Mouse (Mus musculus) ES-E14 (cell line): ENCODE measurements around the gene Drc7. TPM values are rescaled to one million over a fixed set of nuclear protein-coding genes. Genes with fewer than 3 reads are reported as not detected.

Experiments used
- DNase-seq: peaks from one replicate; pipeline ENCODE4 v3.0.0-alpha.2; 2013; ENCODE audit warnings: low read depth, low spot score
- H3K27ac ChIP-seq: 2 replicates; pipeline ENCODE4 v1.5.1; 2012; ENCODE audit warnings: low read depth, mild to moderate bottlenecking, low read length, moderate library complexity, mixed read lengths; ENCODE audit not compliant: poor library complexity, insufficient read depth, severe bottlenecking
- H3K36me3 ChIP-seq: 2 replicates; pipeline ENCODE4 v1.6.1; 2012; ENCODE audit warnings: mild to moderate bottlenecking, low read length, moderate library complexity, mixed read lengths; ENCODE audit not compliant: control insufficient read depth, poor library complexity, insufficient read depth, severe bottlenecking
- H3K4me1 ChIP-seq, 2 experiments: fragments of 150-350 bp in 1 of 2; sonication (generic) in 1 of 2; 2 replicates each; pipeline ENCODE4 v1.6.1; 2012; ENCODE audit warnings: low read length in 2 of 2, mild to moderate bottlenecking in 1 of 2, mixed read lengths in 1 of 2; ENCODE audit not compliant: control insufficient read depth in 2 of 2, insufficient read depth in 2 of 2, poor library complexity in 1 of 2
- H3K4me3 ChIP-seq, 2 experiments: fragments of 150-350 bp in 1 of 2; sonication (generic) in 1 of 2; 2 replicates each; pipeline ENCODE4 v1.5.1; 2012; ENCODE audit warnings: low read length in 2 of 2, low read depth in 1 of 2, mild to moderate bottlenecking in 1 of 2, mixed read lengths in 1 of 2; ENCODE audit not compliant: insufficient read depth in 1 of 2, poor library complexity in 1 of 2, severe bottlenecking in 1 of 2
- H3K9ac ChIP-seq: 2 replicates; pipeline ENCODE4 v1.6.1; 2012; ENCODE audit warnings: low read depth, mild to moderate bottlenecking, low read length, mixed read lengths; ENCODE audit not compliant: poor library complexity, insufficient read depth, severe bottlenecking
- H3K9me3 ChIP-seq: fragments of 150-350 bp; sonication (generic); 2 replicates; pipeline ENCODE4 v1.6.1; 2012; ENCODE audit warnings: low read depth, mild to moderate bottlenecking, low read length; ENCODE audit not compliant: control insufficient read depth, insufficient read depth
- CHD2 ChIP-seq: IDR thresholded peaks from 2 replicates; pipeline ENCODE4 v1.6.1; 2014; ENCODE audit warnings: mild to moderate bottlenecking, low read depth, low read length, inconsistent platforms
- HCFC1 ChIP-seq: IDR thresholded peaks from 2 replicates; pipeline ENCODE4 v1.6.1; 2012; ENCODE audit warnings: low read length, inconsistent platforms, borderline replicate concordance; ENCODE audit not compliant: insufficient read depth
- MAFK ChIP-seq: IDR thresholded peaks from 2 replicates; pipeline ENCODE4 v1.6.1; 2014; ENCODE audit warnings: mild to moderate bottlenecking, low read depth, low read length, inconsistent platforms; ENCODE audit not compliant: insufficient read depth
- ZC3H11A ChIP-seq: IDR thresholded peaks from 2 replicates; pipeline ENCODE4 v1.6.1; 2012; ENCODE audit warnings: low read depth, mild to moderate bottlenecking, inconsistent platforms, low read length, borderline replicate concordance
- ZNF384 ChIP-seq: IDR thresholded peaks from 2 replicates; pipeline ENCODE4 v1.6.1; 2012; ENCODE audit warnings: low read depth, low read length, inconsistent platforms
- in situ Hi-C, 2 experiments: fragments of 600-800 bp; cut with MboI; formaldehyde crosslinking; loops; one replicate each; pipeline ENCODE4 v1.15.1; 2025; ENCODE audit warnings: low sequenced_read_pairs in 2 of 2, inconsistent platforms in 1 of 2; ENCODE audit not compliant: unreplicated experiment in 2 of 2
- total RNA-seq: library from RNA; depleted of rRNA; stranded (reverse); fragments of 300-350 nt; gene quantifications from 2 replicates; pipeline ENCODE4 v1.2.3, GENCODE M21; 2012

Gene Drc7
- total RNA-seq, 1 experiment = 0.94 TPM

DNA sequence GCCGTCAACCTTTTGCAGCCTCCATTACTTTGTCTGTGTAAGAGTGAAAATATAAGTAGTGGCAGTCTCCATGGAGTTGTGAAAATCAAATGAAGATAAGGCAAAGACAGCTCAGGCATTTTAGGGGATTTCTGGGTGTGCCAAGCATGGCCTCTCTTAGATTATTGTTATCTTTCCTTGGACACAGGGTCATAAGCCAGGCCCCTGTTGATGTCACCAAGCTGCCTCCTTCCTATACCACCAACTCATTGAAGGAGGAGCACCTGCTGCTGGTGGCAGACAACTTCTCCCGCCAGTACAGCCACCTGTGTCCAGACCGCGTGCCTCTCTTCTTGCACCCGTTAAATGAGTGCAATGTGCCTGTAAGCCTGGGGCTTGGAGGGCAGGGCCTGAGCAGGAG lies 1.5 kb downstream of the Drc7 start:
- no peak overlapping the region for H3K27ac ChIP-seq
- no peaks in the 10 kb centered on the region for H3K36me3 ChIP-seq
- no peak overlapping the region for H3K9ac ChIP-seq
- in situ Hi-C loops = no loop called here
- no peaks in the 10 kb centered on the region for H3K9me3 ChIP-seq
- H3K4me1 ChIP-seq = 0 out of 4 replicates have a peak, but pooled peaks cover 0 to 2% of the 10 kb centered on the region in 2 experiments
- no peak for DNase-seq
- TF ChIP-seq ZNF384 = no peak
- no peak for TF ChIP-seq ZC3H11A
- no peak for TF ChIP-seq HCFC1
- no peak for TF ChIP-seq CHD2
- no peak for TF ChIP-seq MAFK
- no peak overlapping the region for H3K4me3 ChIP-seq

GRCm38 (mm10) chr8:95058661-95059060 lies 3.8 kb downstream of the Drc7 start:
- TF ChIP-seq ZNF384 (no peak), CHD2 (no peak), ZC3H11A (no peak), HCFC1 (no peak)
- in situ Hi-C loops = no loop called here
- H3K27ac ChIP-seq = no peak overlapping the region
- no peak overlapping the region for H3K4me3 ChIP-seq
- H3K9me3 ChIP-seq = no peaks in the 10 kb centered on the region
- no peak overlapping the region for H3K9ac ChIP-seq
- H3K4me1 ChIP-seq = 0 out of 4 replicates have a peak, but pooled peaks cover 0 to 4% of the 10 kb centered on the region in 2 experiments
- no peak for DNase-seq
- no peaks in the 10 kb centered on the region for H3K36me3 ChIP-seq

GRCm38 (mm10) chr8:95059812-95060533 lies 5.1 kb downstream of the Drc7 start:
- H3K9me3 ChIP-seq = no peaks in the 10 kb centered on the region
- in situ Hi-C loops = no loop called here
- H3K36me3 ChIP-seq = no peaks in the 10 kb centered on the region
- no peak for DNase-seq
- no peak overlapping the region for H3K9ac ChIP-seq
- H3K27ac ChIP-seq = no peak overlapping the region
- H3K4me3 ChIP-seq = no peak overlapping the region
- 0 out of 4 replicates have a peak, but pooled peaks cover 0 to 4% of the 10 kb centered on the region in 2 experiments for H3K4me1 ChIP-seq
- no peak for TF ChIP-seq CHD2
- no peak for TF ChIP-seq HCFC1
- no peak for TF ChIP-seq ZC3H11A

DNA sequence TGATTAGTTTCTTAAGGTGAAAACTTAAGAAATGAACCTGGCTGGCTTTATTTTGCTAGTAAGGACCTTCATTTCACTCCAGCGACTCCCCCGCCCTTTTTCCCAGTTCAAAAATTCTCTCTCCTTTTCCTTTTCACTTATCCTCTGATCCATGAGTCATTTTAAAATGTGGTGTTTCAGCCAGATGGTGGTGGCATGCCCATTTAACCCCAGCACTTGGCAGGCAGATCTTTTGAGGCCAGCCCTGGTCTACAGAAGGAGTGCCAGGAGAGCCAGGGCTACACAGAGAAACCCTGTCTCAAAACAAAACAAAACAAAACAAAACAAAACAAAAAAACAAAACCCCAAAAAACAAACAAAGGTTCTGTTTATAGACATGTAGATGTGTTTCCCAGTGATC lies 9.6 kb downstream of the Drc7 start:
- TF ChIP-seq MAFK (no peak), ZC3H11A (no peak), CHD2 (no peak), ZNF384 (no peak), HCFC1 (no peak)
- in situ Hi-C loops = no loop called here
- no peak overlapping the region for H3K4me3 ChIP-seq
- no peak overlapping the region for H3K27ac ChIP-seq
- no peak overlapping the region for H3K9ac ChIP-seq
- no peak for DNase-seq
- no peaks in the 10 kb centered on the region for H3K9me3 ChIP-seq
- H3K4me1 ChIP-seq = peaks cover 0 to 5% of the 10 kb centered on the region in 2 experiments; a peak in 1 of 4 replicates
- no peaks in the 10 kb centered on the region for H3K36me3 ChIP-seq

GRCm38 (mm10) chr8:95067582-95067981 lies 12.7 kb downstream of the Drc7 start:
- H3K9ac ChIP-seq = no peak overlapping the region
- peak; percentile 88 for DNase-seq
- TF ChIP-seq CHD2 = no peak
- TF ChIP-seq HCFC1 = no peak
- no peak for TF ChIP-seq ZNF384
- no peak for TF ChIP-seq MAFK
- no peak for TF ChIP-seq ZC3H11A

More at GRCm38 (mm10) chr8:95067582-95067981, 12.7 kb downstream of the Drc7 start:
- Histone ChIP-seq H3K9me3 (no peaks in the 10 kb centered on the region), H3K27ac (no peak overlapping the region), H3K4me1 (peaks cover 0 to 5% of the 10 kb centered on the region in 2 experiments; a peak in 1 of 4 replicates), H3K4me3 (no peak overlapping the region), H3K36me3 (no peaks in the 10 kb centered on the region)
- in situ Hi-C loops = no loop called here
